Mouse (Mus musculus): ENCODE results near the gene Slc11a2. TPM values are rescaled to one million over a fixed set of nuclear protein-coding genes. Genes with fewer than 3 reads are reported as not detected.

Gene Slc11a2
- polyA plus RNA-seq, 1 experiment from 2014 or later, result 15.0 TPM

GRCm38 (mm10) chr15:100402798-100403197 is 22.1 kb downstream of the Slc11a2 start:
- Histone ChIP-seq H3K4me2 (ENCODE audit: low read depth, low read length) (peak overlapping the region; percentile 61), H3K4me3 (ENCODE audit: low read depth, low read length) (peak overlapping the region; percentile 23)
- no peak for ATAC-seq

GRCm38 (mm10) chr15:100402347-100402746 is 22.5 kb downstream of the Slc11a2 start:
- Histone ChIP-seq H3K36me3 (replicated peaks; ENCODE audit: insufficient read depth, low read length) (peaks cover 83% of the 10 kb centered on the region), H3K27ac (ENCODE audit: low read depth) (0 out of 2 replicates have a peak overlapping the region, but pooled peaks have one; percentile 12), H3K4me2 (ENCODE audit: low read depth, low read length) (peak overlapping the region; percentile 61)

More at GRCm38 (mm10) chr15:100402798-100403197, 22.1 kb downstream of the Slc11a2 start:
- Histone ChIP-seq H3K36me3 (replicated peaks; ENCODE audit: insufficient read depth, low read length) (peaks cover 83% of the 10 kb centered on the region), H3K27ac (ENCODE audit: low read depth) (peak overlapping the region; percentile 55), H3K4me1 (ENCODE audit: insufficient read depth) (peaks cover 17% of the 10 kb centered on the region; the same call in 1 of the 2 replicates), H3K9ac (replicated peaks) (no peak overlapping the region; the same call in none of the 2 replicates), H3K27me3 (ENCODE audit: insufficient read depth, low read length) (no peaks in the 10 kb centered on the region), H3K9me3 (ENCODE audit: low read length) (no peaks in the 10 kb centered on the region)
- TF ChIP-seq EP300 (IDR thresholded peaks at IDR 0.05; ENCODE audit: low read depth) (no peak), CTCF (IDR thresholded peaks at IDR 0.05; ENCODE audit: low read depth) (no peak)
- 65% methylated on average over 4 of the region's 4 CpGs for WGBS (ENCODE audit: insufficient replicate concordance)
- no peak for DNase-seq

GRCm38 (mm10) chr15:100401811-100402210 is 23.1 kb downstream of the Slc11a2 start:
- Histone ChIP-seq H3K4me3 (ENCODE audit: low read depth, low read length) (peak overlapping the region; percentile 23), H3K4me1 (ENCODE audit: insufficient read depth) (peaks cover 17% of the 10 kb centered on the region; the same call in 1 of the 2 replicates), H3K27me3 (ENCODE audit: insufficient read depth, low read length) (no peaks in the 10 kb centered on the region), H3K4me2 (ENCODE audit: low read depth, low read length) (peak overlapping the region; percentile 61), H3K27ac (ENCODE audit: low read depth) (0 out of 2 replicates have a peak overlapping the region, but pooled peaks have one; percentile 12), H3K9ac (replicated peaks) (no peak overlapping the region; the same call in 1 of the 2 replicates), H3K9me3 (ENCODE audit: low read length) (no peaks in the 10 kb centered on the region), H3K36me3 (replicated peaks; ENCODE audit: insufficient read depth, low read length) (peaks cover 84% of the 10 kb centered on the region)
- DNase-seq, result peak; percentile 37
- 80% methylated on average over 4 of the region's 4 CpGs for WGBS (ENCODE audit: insufficient replicate concordance)
- ATAC-seq, result peak; percentile 54; the same call in 1 of the 2 replicates
- no peak for TF ChIP-seq EP300 (IDR thresholded peaks at IDR 0.05; ENCODE audit: low read depth)
- TF ChIP-seq CTCF (IDR thresholded peaks at IDR 0.05; ENCODE audit: low read depth), result no peak

More at GRCm38 (mm10) chr15:100402347-100402746, 22.5 kb downstream of the Slc11a2 start:
- H3K4me1 ChIP-seq (ENCODE audit: insufficient read depth), result peaks cover 17% of the 10 kb centered on the region; the same call in 1 of the 2 replicates
- no peaks in the 10 kb centered on the region for H3K27me3 ChIP-seq (ENCODE audit: insufficient read depth, low read length)
- DNase-seq (no peak), ATAC-seq (no peak)
- 57% methylated on average over 14 of the region's 14 CpGs for WGBS (ENCODE audit: insufficient replicate concordance)
- no peaks in the 10 kb centered on the region for H3K9me3 ChIP-seq (ENCODE audit: low read length)
- no peak for TF ChIP-seq CTCF (IDR thresholded peaks at IDR 0.05; ENCODE audit: low read depth)
- no peak for TF ChIP-seq EP300 (IDR thresholded peaks at IDR 0.05; ENCODE audit: low read depth)
- peak overlapping the region; percentile 23 for H3K4me3 ChIP-seq (ENCODE audit: low read depth, low read length)
- H3K9ac ChIP-seq (replicated peaks), result no peak overlapping the region; the same call in 1 of the 2 replicates

GRCm38 (mm10) chr15:100400592-100401250 is 24.2 kb downstream of the Slc11a2 start:
- peak overlapping the region; percentile 61; the same call in 1 of the 2 replicates for H3K4me2 ChIP-seq (ENCODE audit: low read depth, low read length)
- no peak for DNase-seq
- H3K4me3 ChIP-seq (ENCODE audit: low read depth, low read length), result no peak overlapping the region
- peaks cover 86% of the 10 kb centered on the region for H3K36me3 ChIP-seq (replicated peaks; ENCODE audit: insufficient read depth, low read length)
- H3K4me1 ChIP-seq (ENCODE audit: insufficient read depth), result peaks cover 16% of the 10 kb centered on the region; the same call in 1 of the 2 replicates
- H3K9ac ChIP-seq (replicated peaks), result no peak overlapping the region
- ATAC-seq, result peak; percentile 7; the same call in 1 of the 2 replicates
- H3K27ac ChIP-seq (ENCODE audit: low read depth), result no peak overlapping the region
- H3K27me3 ChIP-seq (ENCODE audit: insufficient read depth, low read length), result no peaks in the 10 kb centered on the region
- no peaks in the 10 kb centered on the region for H3K9me3 ChIP-seq (ENCODE audit: low read length)
- TF ChIP-seq CTCF (IDR thresholded peaks at IDR 0.05; ENCODE audit: low read depth), result no peak
- TF ChIP-seq EP300 (IDR thresholded peaks at IDR 0.05; ENCODE audit: low read depth), result no peak
- 67% methylated on average over 16 of the region's 16 CpGs for WGBS (ENCODE audit: insufficient replicate concordance)

GRCm38 (mm10) chr15:100395561-100395960 is 29.3 kb downstream of the Slc11a2 start:
- H3K36me3 ChIP-seq (replicated peaks; ENCODE audit: insufficient read depth, low read length), result peaks cover 67% of the 10 kb centered on the region
- H3K9ac ChIP-seq (replicated peaks), result no peak overlapping the region
- TF ChIP-seq EP300 (IDR thresholded peaks at IDR 0.05; ENCODE audit: low read depth), result no peak
- peak; percentile 41 for TF ChIP-seq CTCF (IDR thresholded peaks at IDR 0.05; ENCODE audit: low read depth)
- H3K4me1 ChIP-seq (ENCODE audit: insufficient read depth), result peaks cover 5% of the 10 kb centered on the region
- WGBS (ENCODE audit: insufficient replicate concordance), result 98% methylated on average over 3 of the region's 3 CpGs
- no peaks in the 10 kb centered on the region for H3K9me3 ChIP-seq (ENCODE audit: low read length)
- no peak for ATAC-seq
- no peak overlapping the region for H3K4me2 ChIP-seq (ENCODE audit: low read depth, low read length)
- H3K27ac ChIP-seq (ENCODE audit: low read depth), result no peak overlapping the region
- no peak for DNase-seq
- no peak overlapping the region for H3K4me3 ChIP-seq (ENCODE audit: low read depth, low read length)
- H3K27me3 ChIP-seq (ENCODE audit: insufficient read depth, low read length), result no peaks in the 10 kb centered on the region

GRCm38 (mm10) chr15:100393016-100393415 is 31.9 kb downstream of the Slc11a2 start:
- TF ChIP-seq CTCF (IDR thresholded peaks at IDR 0.05; ENCODE audit: low read depth) (no peak), EP300 (IDR thresholded peaks at IDR 0.05; ENCODE audit: low read depth) (no peak)
- Histone ChIP-seq H3K9ac (replicated peaks) (no peak overlapping the region), H3K27me3 (ENCODE audit: insufficient read depth, low read length) (no peaks in the 10 kb centered on the region), H3K4me1 (ENCODE audit: insufficient read depth) (peaks cover 7% of the 10 kb centered on the region), H3K4me3 (ENCODE audit: low read depth, low read length) (no peak overlapping the region), H3K4me2 (ENCODE audit: low read depth, low read length) (no peak overlapping the region), H3K27ac (ENCODE audit: low read depth) (no peak overlapping the region), H3K9me3 (ENCODE audit: low read length) (no peaks in the 10 kb centered on the region), H3K36me3 (replicated peaks; ENCODE audit: insufficient read depth, low read length) (peaks cover 43% of the 10 kb centered on the region)
- DNase-seq, result no peak
- 88% methylated on average over 11 of the region's 11 CpGs for WGBS (ENCODE audit: insufficient replicate concordance)
- ATAC-seq, result no peak

All from liver, postnatal 0 days (tissue).